Mouse (Mus musculus): ENCODE measurements around the gene Cyp11a1. TPM values are rescaled to one million over a fixed set of nuclear protein-coding genes. Genes with fewer than 3 reads are reported as not detected.

Gene Cyp11a1
- polyA plus RNA-seq, 1 experiment from 2014 or later: 0.44 TPM

GRCm38 (mm10) chr9:58014393-58015160 is 8.4 kb downstream of the Cyp11a1 start:
- Histone ChIP-seq H3K36me3 (replicated peaks) (no peaks in the 10 kb centered on the region), H3K9ac (no peak overlapping the region), H3K4me2 (no peak overlapping the region), H3K27me3 (replicated peaks) (no peaks in the 10 kb centered on the region), H3K9me3 (no peaks in the 10 kb centered on the region), H3K27ac (no peak overlapping the region), H3K4me1 (peaks cover under 1% of the 10 kb centered on the region; the same call in 1 of the 2 replicates), H3K4me3 (no peak overlapping the region)
- WGBS: 63% methylated on average over 8 of the region's 8 CpGs
- ATAC-seq (replicated peaks): no peak

- no peaks in the 10 kb centered on the region for H3K36me3 ChIP-seq (replicated peaks)
- 90% methylated on average over 6 of the region's 6 CpGs for WGBS
Measured at GRCm38 (mm10) chr9:58015856-58016255, 9.6 kb downstream of the Cyp11a1 start.

GRCm38 (mm10) chr9:58016962-58017361 is 10.8 kb downstream of the Cyp11a1 start:
- H3K27ac ChIP-seq: no peak overlapping the region
- 81% methylated on average over 3 of the region's 3 CpGs for WGBS
- no peaks in the 10 kb centered on the region for H3K4me1 ChIP-seq
- H3K27me3 ChIP-seq (replicated peaks): no peaks in the 10 kb centered on the region
- no peaks in the 10 kb centered on the region for H3K36me3 ChIP-seq (replicated peaks)
- H3K4me2 ChIP-seq: no peak overlapping the region
- no peaks in the 10 kb centered on the region for H3K9me3 ChIP-seq
- no peak for ATAC-seq (replicated peaks)
- no peak overlapping the region for H3K4me3 ChIP-seq
- H3K9ac ChIP-seq: no peak overlapping the region

More at GRCm38 (mm10) chr9:58015856-58016255, 9.6 kb downstream of the Cyp11a1 start:
- no peak for ATAC-seq (replicated peaks)
- H3K9me3 ChIP-seq: no peaks in the 10 kb centered on the region
- H3K4me1 ChIP-seq: no peaks in the 10 kb centered on the region
- H3K27ac ChIP-seq: no peak overlapping the region
- no peak overlapping the region for H3K4me2 ChIP-seq
- H3K27me3 ChIP-seq (replicated peaks): no peaks in the 10 kb centered on the region
- no peak overlapping the region for H3K4me3 ChIP-seq
- no peak overlapping the region for H3K9ac ChIP-seq

- 86% methylated on average over 5 of the region's 5 CpGs for WGBS
- Histone ChIP-seq H3K4me2 (no peak overlapping the region), H3K36me3 (replicated peaks) (no peaks in the 10 kb centered on the region), H3K4me1 (no peaks in the 10 kb centered on the region), H3K27me3 (replicated peaks) (no peaks in the 10 kb centered on the region), H3K27ac (no peak overlapping the region), H3K9ac (no peak overlapping the region), H3K9me3 (no peaks in the 10 kb centered on the region), H3K4me3 (no peak overlapping the region)
- ATAC-seq (replicated peaks): no peak
Measured at GRCm38 (mm10) chr9:58018385-58018784, 12.2 kb downstream of the Cyp11a1 start.

- no peaks in the 10 kb centered on the region for H3K9me3 ChIP-seq
- H3K36me3 ChIP-seq (replicated peaks): no peaks in the 10 kb centered on the region
- no peak overlapping the region for H3K27ac ChIP-seq
- no peak overlapping the region for H3K4me3 ChIP-seq
- H3K4me1 ChIP-seq: no peaks in the 10 kb centered on the region
- no peak for ATAC-seq (replicated peaks)
- no peak overlapping the region for H3K4me2 ChIP-seq
- 93% methylated on average over 9 of the region's 9 CpGs for WGBS
- H3K27me3 ChIP-seq (replicated peaks): no peaks in the 10 kb centered on the region
- no peak overlapping the region for H3K9ac ChIP-seq
Measured at GRCm38 (mm10) chr9:58025995-58026394, 19.8 kb downstream of the Cyp11a1 start.

- Histone ChIP-seq H3K36me3 (replicated peaks) (no peaks in the 10 kb centered on the region), H3K4me2 (no peak overlapping the region), H3K9me3 (no peaks in the 10 kb centered on the region), H3K9ac (no peak overlapping the region), H3K4me1 (no peaks in the 10 kb centered on the region), H3K4me3 (no peak overlapping the region), H3K27ac (no peak overlapping the region), H3K27me3 (replicated peaks) (no peaks in the 10 kb centered on the region)
- 45% methylated on average over 2 of the region's 2 CpGs for WGBS
- no peak for ATAC-seq (replicated peaks)
Measured at GRCm38 (mm10) chr9:58027426-58028180, 21.4 kb downstream of the Cyp11a1 start.

GRCm38 (mm10) chr9:58028841-58029240 is 22.6 kb downstream of the Cyp11a1 start:
- WGBS: 75% methylated on average over 5 of the region's 5 CpGs
- H3K27ac ChIP-seq: no peak overlapping the region
- H3K4me3 ChIP-seq: no peak overlapping the region
- H3K9me3 ChIP-seq: no peaks in the 10 kb centered on the region
- H3K27me3 ChIP-seq (replicated peaks): no peaks in the 10 kb centered on the region
- H3K4me1 ChIP-seq: no peaks in the 10 kb centered on the region
- no peaks in the 10 kb centered on the region for H3K36me3 ChIP-seq (replicated peaks)
- no peak for ATAC-seq (replicated peaks)
- no peak overlapping the region for H3K9ac ChIP-seq
- no peak overlapping the region for H3K4me2 ChIP-seq

- Histone ChIP-seq H3K27me3 (replicated peaks) (no peaks in the 10 kb centered on the region), H3K36me3 (replicated peaks) (no peaks in the 10 kb centered on the region), H3K4me3 (no peak overlapping the region), H3K4me2 (no peak overlapping the region), H3K4me1 (no peaks in the 10 kb centered on the region), H3K9ac (no peak overlapping the region), H3K9me3 (no peaks in the 10 kb centered on the region), H3K27ac (no peak overlapping the region)
- 94% methylated on average over 6 of the region's 6 CpGs for whole genome bisulfite sequencing
- ATAC-seq (replicated peaks): no peak
Measured at GRCm38 (mm10) chr9:58029635-58030034, 23.4 kb downstream of the Cyp11a1 start.

GRCm38 (mm10) chr9:58031895-58032294 is 25.7 kb downstream of the Cyp11a1 start:
- H3K27me3 ChIP-seq (replicated peaks): no peaks in the 10 kb centered on the region
- no peak for ATAC-seq (replicated peaks)
- H3K27ac ChIP-seq: no peak overlapping the region
- no peaks in the 10 kb centered on the region for H3K36me3 ChIP-seq (replicated peaks)
- no peaks in the 10 kb centered on the region for H3K4me1 ChIP-seq
- no peaks in the 10 kb centered on the region for H3K9me3 ChIP-seq
- no peak overlapping the region for H3K4me3 ChIP-seq
- H3K9ac ChIP-seq: no peak overlapping the region
- no peak overlapping the region for H3K4me2 ChIP-seq
- 75% methylated on average over 5 of the region's 5 CpGs for WGBS

GRCm38 (mm10) chr9:58035519-58035918 is 29.3 kb downstream of the Cyp11a1 start:
- H3K4me3 ChIP-seq: no peak overlapping the region
- WGBS: 68% methylated on average over 2 of the region's 2 CpGs
- H3K27me3 ChIP-seq (replicated peaks): peaks cover 8% of the 10 kb centered on the region; the same call in 1 of the 2 replicates
- H3K4me1 ChIP-seq: peaks cover 13% of the 10 kb centered on the region
- no peaks in the 10 kb centered on the region for H3K36me3 ChIP-seq (replicated peaks)
- H3K9ac ChIP-seq: no peak overlapping the region
- no peak overlapping the region for H3K27ac ChIP-seq
- ATAC-seq (replicated peaks): no peak
- no peaks in the 10 kb centered on the region for H3K9me3 ChIP-seq
- H3K4me2 ChIP-seq: no peak overlapping the region

GRCm38 (mm10) chr9:58035951-58036698 is 29.9 kb downstream of the Cyp11a1 start:
- H3K9me3 ChIP-seq: no peaks in the 10 kb centered on the region
- no peaks in the 10 kb centered on the region for H3K36me3 ChIP-seq (replicated peaks)
- peaks cover 19% of the 10 kb centered on the region for H3K4me1 ChIP-seq
- no peak overlapping the region for H3K4me2 ChIP-seq
- no peak overlapping the region for H3K4me3 ChIP-seq
- no peak overlapping the region for H3K9ac ChIP-seq
- ATAC-seq (replicated peaks): no peak
- H3K27me3 ChIP-seq (replicated peaks): peaks cover 8% of the 10 kb centered on the region; the same call in 1 of the 2 replicates
- 79% methylated on average over 7 of the region's 7 CpGs for WGBS
- no peak overlapping the region for H3K27ac ChIP-seq

GRCm38 (mm10) chr9:58036961-58037360 is 30.8 kb downstream of the Cyp11a1 start:
- no peaks in the 10 kb centered on the region for H3K36me3 ChIP-seq (replicated peaks)
- no peak overlapping the region for H3K4me3 ChIP-seq
- no peak overlapping the region for H3K9ac ChIP-seq
- WGBS: 80% methylated on average over 4 of the region's 4 CpGs
- H3K27ac ChIP-seq: no peak overlapping the region
- peaks cover 8% of the 10 kb centered on the region; the same call in 1 of the 2 replicates for H3K27me3 ChIP-seq (replicated peaks)
- ATAC-seq (replicated peaks): no peak
- peaks cover 27% of the 10 kb centered on the region for H3K4me1 ChIP-seq
- H3K4me2 ChIP-seq: no peak overlapping the region
- H3K9me3 ChIP-seq: no peaks in the 10 kb centered on the region
